Mouse (Mus musculus): ENCODE measurements around the gene Mlh3. TPM values are rescaled to one million over a fixed set of nuclear protein-coding genes. Genes with fewer than 3 reads are reported as not detected.
"Not testable (repeated sequence)": the region's sequence is repeated elsewhere in the genome, so short reads cannot be mapped to it uniquely, and the experiment has no call there.

Mlh3 gene
- 10 to 100 TPM in 1 of 2 experiments, 1 to 10 TPM in 1; 8.7 to 10.8 TPM for total RNA-seq (2021)
- long read RNA-seq, experiment 1, full-length matches to known transcripts = 3 of 5 reads
- long read RNA-seq, experiment 1, partial matches to known transcripts = 1 of 5 reads
- long read RNA-seq, experiment 1, other reads (novel, unspliced or antisense) = 1 of 5 reads
- long read RNA-seq, experiment 2, full-length matches to known transcripts = 2 of 4 reads
- long read RNA-seq, experiment 2, partial matches to known transcripts = 2 of 4 reads
- long read RNA-seq, experiment 2, other reads (novel, unspliced or antisense) = 0 of 4 reads

- peak; percentile 77 for DNase-seq
These were observed at the start of gene Mlh3 for GRCm38 (mm10) chr12:85270319-85270718. Mlh3 (minus strand) TSS chr12:85270599.

DNA sequence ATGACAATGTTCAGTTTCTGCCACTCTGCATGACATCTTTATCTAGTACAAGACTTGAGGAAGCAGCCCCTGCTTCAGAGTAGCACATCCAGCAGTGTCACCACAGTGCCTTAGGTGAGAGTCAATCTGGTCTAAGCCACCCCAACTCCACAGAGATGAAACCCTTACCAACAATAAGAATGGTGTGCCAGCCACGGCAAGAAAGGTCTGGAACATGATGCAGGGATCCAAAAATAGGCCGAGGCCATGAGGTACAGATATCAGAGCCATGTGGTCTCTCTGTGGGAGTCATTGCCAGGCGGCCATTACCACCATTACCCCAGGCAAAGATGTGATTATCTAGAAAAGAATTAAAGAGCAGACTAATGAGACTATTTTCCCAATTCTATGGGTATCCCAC, 38.3 kb upstream of the Mlh3 start:
- DNase-seq = no peak

GRCm38 (mm10) chr12:85305247-85305892, 35.0 kb upstream of the Mlh3 start:
- peak; percentile 87 for DNase-seq

DNA sequence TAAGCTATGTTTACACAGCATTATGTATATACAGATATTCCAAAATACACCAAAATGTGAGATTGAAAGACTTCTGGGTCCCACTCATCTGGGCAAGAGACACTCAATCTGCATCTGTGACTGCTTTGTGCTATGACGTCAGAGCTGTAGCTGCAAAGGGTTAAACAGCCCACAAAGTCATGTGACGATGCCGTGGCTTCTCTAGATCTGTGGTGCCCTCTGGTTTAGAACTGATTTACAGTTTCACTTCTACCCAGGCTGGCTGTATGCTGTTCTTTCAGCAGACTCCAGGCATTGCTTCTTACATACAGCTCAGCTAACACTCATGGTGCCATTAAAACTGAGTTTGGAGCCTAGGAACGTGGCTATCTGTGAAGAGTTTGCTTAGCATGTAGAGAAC, 34.3 kb upstream of the Mlh3 start:
- no peak for DNase-seq

DNA sequence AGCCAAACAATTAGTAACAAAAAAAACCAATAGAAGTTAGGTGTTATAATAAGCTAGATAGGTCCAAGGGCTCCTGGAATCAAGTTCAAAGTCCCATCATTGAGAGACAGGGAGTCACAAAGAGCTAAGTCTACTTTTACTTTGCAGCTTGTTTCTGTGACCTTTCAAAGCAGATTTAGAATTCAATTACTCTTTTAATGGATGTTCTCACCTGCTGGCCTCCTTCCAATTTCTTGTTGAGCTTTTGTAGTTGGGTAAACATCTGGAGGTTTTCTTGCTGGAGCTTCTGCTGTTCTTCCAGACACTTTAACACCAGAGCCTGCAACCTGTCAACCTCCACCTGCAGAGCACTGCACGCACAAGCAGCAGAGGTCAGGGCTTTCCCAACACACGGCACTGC, 32.9 kb upstream of the Mlh3 start:
- no peak for DNase-seq

GRCm38 (mm10) chr12:85298835-85299180, 28.4 kb upstream of the Mlh3 start:
- no peak for DNase-seq

GRCm38 (mm10) chr12:85298127-85298834, 27.9 kb upstream of the Mlh3 start:
- DNase-seq = no peak

DNA sequence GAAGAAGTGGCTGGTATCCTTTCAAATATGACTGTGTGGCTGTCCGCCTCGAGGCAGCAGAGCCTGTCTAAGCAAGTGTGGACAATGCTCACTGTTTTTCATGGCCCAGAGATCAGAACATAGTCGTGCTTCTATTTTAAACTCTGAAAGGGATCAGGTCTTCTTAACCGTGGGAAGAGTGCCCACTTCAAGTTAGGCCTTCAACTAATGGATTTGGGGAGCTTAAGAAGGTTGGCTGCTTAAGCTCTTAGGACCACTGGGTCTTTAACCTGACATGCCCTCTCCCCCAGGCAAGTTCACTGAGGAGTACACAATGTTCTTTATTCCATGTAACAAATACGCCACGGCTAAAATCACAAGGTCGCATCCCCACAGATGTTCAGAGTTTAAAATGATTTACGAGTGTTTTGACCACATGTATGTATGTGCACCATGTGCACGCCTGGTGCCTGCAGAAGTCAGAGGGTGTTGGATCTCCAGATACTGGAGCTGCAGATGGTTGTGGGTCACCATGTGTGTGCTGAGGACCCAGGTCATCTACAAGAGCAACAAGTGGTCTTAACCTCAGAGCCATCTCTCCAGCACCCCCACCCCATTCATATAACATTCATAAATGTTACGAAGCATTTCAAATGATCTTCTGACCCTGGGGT, 27.1 kb upstream of the Mlh3 start:
- no peak for DNase-seq

GRCm38 (mm10) chr12:85296915-85297314, 26.5 kb upstream of the Mlh3 start:
- no peak for DNase-seq

DNA sequence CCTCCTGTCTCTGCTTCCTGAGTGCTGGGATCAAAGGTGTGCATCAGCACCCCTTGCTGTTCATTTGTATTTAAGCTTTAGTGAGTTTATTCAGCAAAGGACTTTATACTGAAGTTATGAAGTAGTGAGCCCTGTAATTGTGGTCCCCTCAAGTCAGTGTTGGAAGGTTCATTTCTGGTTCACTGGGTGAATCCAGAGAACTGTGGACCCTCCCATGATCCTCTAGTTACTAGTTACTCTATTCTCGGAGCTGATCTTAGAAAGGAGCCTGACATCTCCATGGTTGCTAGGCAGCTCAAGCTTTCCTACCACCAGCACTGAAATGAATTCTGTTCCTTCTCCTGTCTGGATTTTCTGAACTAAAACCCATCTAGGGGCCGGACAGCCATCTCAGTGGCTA, 25.1 kb upstream of the Mlh3 start:
- no peak for DNase-seq

GRCm38 (mm10) chr12:85292906-85293305, 22.5 kb upstream of the Mlh3 start:
- DNase-seq = no peak

- no peak for DNase-seq
These were observed 21.9 kb upstream of the Mlh3 start for GRCm38 (mm10) chr12:85292288-85292687.

DNA sequence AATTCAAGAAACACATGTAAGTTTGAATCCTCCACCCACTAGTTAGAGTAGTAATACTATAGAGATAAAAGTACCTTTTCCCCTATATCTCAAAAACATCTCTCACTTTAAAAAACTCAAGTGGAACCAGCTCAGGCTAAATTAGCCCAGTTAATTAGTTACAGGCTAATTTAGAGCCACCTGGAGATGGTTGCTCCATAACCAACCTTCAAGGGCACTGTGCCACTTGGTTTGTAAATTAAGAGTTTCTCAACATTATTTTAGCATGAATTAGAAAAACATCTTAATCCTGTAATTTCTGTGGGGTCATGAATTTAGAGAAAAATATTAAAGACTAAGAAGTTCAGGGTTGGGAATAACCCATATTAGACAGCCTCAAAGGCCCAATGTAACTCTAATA, 21.1 kb upstream of the Mlh3 start:
- no peak for DNase-seq

DNA sequence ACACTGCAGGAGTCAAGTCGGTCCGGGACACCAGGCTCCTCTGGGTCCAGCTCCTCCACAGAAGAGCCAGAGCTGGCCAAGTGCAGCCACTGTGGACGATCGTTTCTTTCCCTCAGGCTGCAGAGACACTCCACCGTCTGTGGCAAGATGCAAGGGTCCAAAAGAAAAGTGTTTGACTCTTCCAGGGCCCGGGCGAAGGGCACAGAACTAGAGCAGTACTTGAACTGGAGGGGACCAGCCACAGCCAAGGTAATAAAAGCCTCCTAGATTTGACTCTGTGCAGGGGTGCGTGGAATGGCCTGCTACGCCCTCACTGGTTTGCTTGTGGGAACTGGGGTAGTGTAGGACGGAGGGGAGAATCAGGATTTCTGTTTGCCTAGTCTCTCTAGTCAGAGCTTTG, 20.2 kb upstream of the Mlh3 start:
- DNase-seq = no peak

GRCm38 (mm10) chr12:85289157-85290000, 19.0 kb upstream of the Mlh3 start:
- DNase-seq = peak; percentile 43

- DNase-seq = peak; percentile 84
These were observed 18.2 kb upstream of the Mlh3 start, which contains the start of gene Zc2hc1c for GRCm38 (mm10) chr12:85288486-85289156. Zc2hc1c (plus strand) TSS chr12:85288591.

- peak; percentile 55 for DNase-seq
These were observed 17.5 kb upstream of the Mlh3 start, which contains the start of gene Acyp1 for GRCm38 (mm10) chr12:85287809-85288485. Acyp1 (minus strand) TSS chr12:85288438.

DNA sequence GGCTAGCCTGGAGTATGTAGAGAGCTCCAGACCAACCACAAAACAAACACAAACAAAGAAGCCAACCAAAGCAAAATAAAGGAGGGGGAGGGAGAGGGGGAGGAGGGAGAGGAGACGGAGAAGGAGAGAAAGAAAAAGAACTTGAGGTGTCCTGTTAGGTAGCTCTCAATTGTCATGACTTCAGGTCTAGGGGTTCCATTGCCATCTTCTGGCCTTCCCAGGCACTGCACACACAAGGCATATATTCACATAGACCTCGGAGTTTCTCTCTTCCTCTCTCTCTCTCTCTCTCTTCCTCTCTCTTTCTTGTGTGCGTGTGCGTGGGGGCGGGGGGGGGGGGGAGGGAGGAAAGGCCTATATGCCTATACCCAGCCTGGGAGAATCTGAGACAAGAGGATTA, 16.5 kb upstream of the Mlh3 start:
- DNase-seq = no peak

GRCm38 (mm10) chr12:85284996-85285395, 14.6 kb upstream of the Mlh3 start:
- no peak for DNase-seq

DNA sequence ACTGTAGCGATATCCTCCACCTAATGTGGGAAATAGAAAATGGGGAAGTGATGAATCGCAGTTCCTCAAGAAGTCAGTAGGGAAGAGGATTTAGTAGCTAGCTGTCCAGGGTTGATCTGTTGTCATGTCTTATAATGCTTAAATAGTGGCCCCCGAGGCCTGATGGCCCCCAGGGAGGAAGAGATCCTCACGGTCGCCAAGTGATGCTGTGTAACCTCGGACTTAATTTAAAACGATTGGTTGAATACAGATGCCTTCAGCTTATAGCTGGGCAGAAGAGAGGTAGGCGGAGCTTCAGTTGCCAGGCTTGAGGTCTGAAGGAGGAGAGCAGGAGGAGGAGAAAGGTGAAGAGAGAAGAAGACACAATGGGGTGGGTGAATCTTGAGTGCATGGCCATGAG, 13.9 kb upstream of the Mlh3 start:
- DNase-seq = no peak

DNA sequence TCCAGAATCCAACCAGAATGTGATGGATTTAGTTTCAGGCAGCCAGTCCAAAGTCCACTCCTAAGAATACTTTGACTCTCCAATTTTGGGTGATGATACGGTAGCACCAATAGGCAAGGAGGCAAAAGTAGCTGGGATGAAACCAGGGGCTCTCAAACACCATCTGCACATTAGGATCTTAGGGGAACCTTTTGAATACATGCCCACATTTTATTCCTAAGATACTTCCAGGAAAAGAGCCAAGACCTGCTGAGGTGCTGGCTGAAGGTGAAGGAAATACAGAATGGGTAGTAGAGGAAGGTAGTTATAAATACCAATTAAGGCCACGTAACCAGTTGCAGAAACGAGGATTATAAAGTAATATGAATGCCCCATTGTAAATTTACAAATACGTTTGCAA, 11.4 kb upstream of the Mlh3 start:
- DNase-seq = not testable (repeated sequence)
